Mouse (Mus musculus): ENCODE measurements around the gene Cplx3.
A peak's percentile ranks its signal among the peaks of the same experiment; 100 is the strongest.

Cplx3 gene

GRCm38 (mm10) chr9:57600620-57601352 lies 5.3 kb downstream of the Cplx3 start:
- DNase-seq (ENCODE audit: low spot score): peak; percentile 60

- DNase-seq (ENCODE audit: low spot score): peak; percentile 82
Observed at GRCm38 (mm10) chr9:57598851-57599563, 7.1 kb downstream of the Cplx3 start.

GRCm38 (mm10) chr9:57597929-57598382 lies 8.1 kb downstream of the Cplx3 start:
- DNase-seq (ENCODE audit: low spot score): peak; percentile 62

- no peak for DNase-seq (ENCODE audit: low spot score)
Observed at GRCm38 (mm10) chr9:57597265-57597664, 8.8 kb downstream of the Cplx3 start.

- DNase-seq (ENCODE audit: low spot score): no peak
Observed at GRCm38 (mm10) chr9:57594174-57594509, 11.9 kb downstream of the Cplx3 start.

- no peak for DNase-seq (ENCODE audit: low spot score)
Observed at GRCm38 (mm10) chr9:57593454-57594173, 12.5 kb downstream of the Cplx3 start.

GRCm38 (mm10) chr9:57590726-57591125 lies 15.4 kb downstream of the Cplx3 start:
- DNase-seq (ENCODE audit: low spot score): peak; percentile 67

GRCm38 (mm10) chr9:57589224-57590126 lies 16.6 kb downstream of the Cplx3 start, which contains the start of gene Ulk3:
Ulk3 (plus strand) TSS chr9:57589452.
- peak; percentile 77 for DNase-seq (ENCODE audit: low spot score)

GRCm38 (mm10) chr9:57584991-57585390 lies 21.1 kb downstream of the Cplx3 start:
- no peak for DNase-seq (ENCODE audit: low spot score)

- DNase-seq (ENCODE audit: low spot score): no peak
Observed at GRCm38 (mm10) chr9:57577144-57577849, 28.8 kb downstream of the Cplx3 start.

GRCm38 (mm10) chr9:57575577-57575976 lies 30.5 kb downstream of the Cplx3 start:
- DNase-seq (ENCODE audit: low spot score): no peak

- DNase-seq (ENCODE audit: low spot score): no peak
Observed at GRCm38 (mm10) chr9:57574397-57574796, 31.7 kb downstream of the Cplx3 start.

- DNase-seq (ENCODE audit: low spot score): no peak
Observed at GRCm38 (mm10) chr9:57568500-57568899, 37.6 kb downstream of the Cplx3 start.

GRCm38 (mm10) chr9:57566846-57567245 lies 39.2 kb downstream of the Cplx3 start:
- DNase-seq (ENCODE audit: low spot score): no peak

GRCm38 (mm10) chr9:57565741-57566221 lies 40.3 kb downstream of the Cplx3 start:
- DNase-seq (ENCODE audit: low spot score): no peak

GRCm38 (mm10) chr9:57564609-57565008 lies 41.5 kb downstream of the Cplx3 start:
- DNase-seq (ENCODE audit: low spot score): no peak

- DNase-seq (ENCODE audit: low spot score): no peak
Observed at GRCm38 (mm10) chr9:57562896-57563372, 43.1 kb downstream of the Cplx3 start.

GRCm38 (mm10) chr9:57561711-57562099 lies 44.4 kb downstream of the Cplx3 start:
- no peak for DNase-seq (ENCODE audit: low spot score)

GRCm38 (mm10) chr9:57560861-57561710 lies 45.0 kb downstream of the Cplx3 start, which contains the start of gene Scamp2:
Scamp2 (plus strand) TSS chr9:57560943.
- peak; percentile 96 for DNase-seq (ENCODE audit: low spot score)

- peak; percentile 25 for DNase-seq (ENCODE audit: low spot score)
Observed at GRCm38 (mm10) chr9:57560263-57560662, 45.8 kb downstream of the Cplx3 start.
